Mouse (Mus musculus): ENCODE data around the gene Trank1.

Trank1 gene

DNA sequence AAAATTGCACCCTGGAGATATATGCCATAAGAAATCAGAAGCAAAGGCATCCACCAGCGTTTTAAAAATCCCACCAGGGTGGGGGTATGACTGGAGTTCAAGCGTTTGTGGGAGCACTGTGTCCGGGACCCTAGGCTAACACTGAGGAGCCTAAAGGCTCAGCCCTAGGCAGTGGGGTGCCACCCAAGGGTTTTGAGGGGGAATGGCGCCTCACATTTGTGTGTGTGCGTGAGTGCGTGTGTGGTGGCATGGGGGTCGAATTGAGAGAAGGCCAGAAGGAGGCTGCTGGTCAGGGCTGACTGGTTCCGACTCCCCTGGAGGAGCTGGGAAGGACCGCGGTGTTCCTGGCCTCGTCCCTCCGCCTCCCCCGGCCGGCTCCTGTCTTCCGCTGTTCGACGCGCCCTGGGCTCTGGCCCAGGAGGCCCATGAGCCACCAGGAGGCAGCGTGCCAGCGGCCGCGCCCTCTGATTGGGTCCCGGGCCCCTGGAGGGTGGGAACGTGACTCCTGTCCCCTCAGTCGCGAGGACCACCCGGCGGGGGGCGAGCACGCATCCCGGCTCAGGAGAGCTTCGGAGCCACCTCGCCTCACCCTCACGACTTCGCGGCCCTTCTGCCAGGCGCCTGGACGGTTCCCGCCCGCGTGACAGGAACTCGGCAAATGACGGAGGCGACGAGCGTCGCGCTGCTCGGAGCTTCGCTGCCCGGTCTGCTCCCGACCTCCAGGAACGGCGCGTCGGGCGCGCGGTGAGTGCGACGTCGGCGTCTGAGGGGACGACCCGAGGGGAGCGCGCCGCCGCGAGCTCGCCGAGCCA, at the start of gene Trank1:
TSS of gene Trank1 (plus strand) at position 709 of the 812 bp plus-strand sequence.
- in situ Hi-C loops (cut with MboI; ENCODE audit: low pct_unique_long_range_greater_than_20kb in 1 of 2, low sequenced_read_pairs in 2 of 2, unreplicated experiment in 1 of 2): no loop called here

DNA sequence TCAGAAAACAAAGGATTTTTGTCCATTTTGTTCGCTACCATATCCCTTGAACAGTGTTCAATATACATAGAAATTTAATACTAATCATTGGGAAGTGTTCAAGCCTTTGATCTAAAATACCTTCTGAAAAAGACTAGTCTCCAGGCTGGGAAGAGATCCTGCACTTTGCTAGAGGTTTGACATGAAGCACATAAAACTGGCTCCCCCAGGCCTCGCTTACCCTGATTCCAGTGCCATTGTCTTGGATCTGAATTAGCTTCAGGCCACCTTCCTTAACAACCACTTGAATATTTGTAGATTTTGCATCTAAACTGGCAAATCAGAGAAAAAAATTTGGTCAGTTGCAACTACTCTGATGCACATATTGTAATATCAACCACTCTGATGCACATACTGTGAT, 43.5 kb upstream of the Trank1 start:
- in situ Hi-C loops (cut with MboI; ENCODE audit: low pct_unique_long_range_greater_than_20kb in 1 of 2, low sequenced_read_pairs in 2 of 2, unreplicated experiment in 1 of 2): no loop called here

GRCm38 (mm10) chr9:111270606-111271005, 40.9 kb upstream of the Trank1 start:
- in situ Hi-C loops (cut with MboI; ENCODE audit: low pct_unique_long_range_greater_than_20kb in 1 of 2, low sequenced_read_pairs in 2 of 2, unreplicated experiment in 1 of 2): no loop called here

GRCm38 (mm10) chr9:111271056-111271433, 40.5 kb upstream of the Trank1 start:
- in situ Hi-C loops (cut with MboI; ENCODE audit: low pct_unique_long_range_greater_than_20kb in 1 of 2, low sequenced_read_pairs in 2 of 2, unreplicated experiment in 1 of 2): no loop called here

GRCm38 (mm10) chr9:111271434-111272160, 39.9 kb upstream of the Trank1 start, which contains the start of the genes Mlh1 and Epm2aip1:
Gene Mlh1 (minus strand): TSS chr9:111271791.
Gene Epm2aip1 (plus strand): TSS chr9:111271929.
- in situ Hi-C loops (cut with MboI; ENCODE audit: low pct_unique_long_range_greater_than_20kb in 1 of 2, low sequenced_read_pairs in 2 of 2, unreplicated experiment in 1 of 2): no loop called here

DNA sequence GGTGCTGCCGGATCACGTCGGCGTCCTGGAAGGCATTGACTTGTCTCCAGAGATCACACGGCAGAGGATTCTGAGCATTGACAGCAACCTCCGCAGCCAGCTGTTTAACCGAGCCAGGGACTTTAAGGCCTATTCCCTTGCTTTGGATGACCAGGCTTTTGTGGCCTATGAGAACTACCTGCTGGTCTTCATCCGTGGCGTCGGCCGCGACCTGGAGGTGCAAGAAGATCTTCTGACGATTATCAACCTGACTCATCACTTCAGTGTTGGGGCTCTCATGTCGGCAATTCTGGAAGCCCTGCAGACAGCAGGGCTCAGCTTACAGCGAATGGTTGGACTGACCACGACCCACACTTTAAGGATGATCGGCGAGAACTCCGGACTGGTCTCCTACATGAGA, 39.2 kb upstream of the Trank1 start:
- in situ Hi-C loops (cut with MboI; ENCODE audit: low pct_unique_long_range_greater_than_20kb in 1 of 2, low sequenced_read_pairs in 2 of 2, unreplicated experiment in 1 of 2): no loop called here

DNA sequence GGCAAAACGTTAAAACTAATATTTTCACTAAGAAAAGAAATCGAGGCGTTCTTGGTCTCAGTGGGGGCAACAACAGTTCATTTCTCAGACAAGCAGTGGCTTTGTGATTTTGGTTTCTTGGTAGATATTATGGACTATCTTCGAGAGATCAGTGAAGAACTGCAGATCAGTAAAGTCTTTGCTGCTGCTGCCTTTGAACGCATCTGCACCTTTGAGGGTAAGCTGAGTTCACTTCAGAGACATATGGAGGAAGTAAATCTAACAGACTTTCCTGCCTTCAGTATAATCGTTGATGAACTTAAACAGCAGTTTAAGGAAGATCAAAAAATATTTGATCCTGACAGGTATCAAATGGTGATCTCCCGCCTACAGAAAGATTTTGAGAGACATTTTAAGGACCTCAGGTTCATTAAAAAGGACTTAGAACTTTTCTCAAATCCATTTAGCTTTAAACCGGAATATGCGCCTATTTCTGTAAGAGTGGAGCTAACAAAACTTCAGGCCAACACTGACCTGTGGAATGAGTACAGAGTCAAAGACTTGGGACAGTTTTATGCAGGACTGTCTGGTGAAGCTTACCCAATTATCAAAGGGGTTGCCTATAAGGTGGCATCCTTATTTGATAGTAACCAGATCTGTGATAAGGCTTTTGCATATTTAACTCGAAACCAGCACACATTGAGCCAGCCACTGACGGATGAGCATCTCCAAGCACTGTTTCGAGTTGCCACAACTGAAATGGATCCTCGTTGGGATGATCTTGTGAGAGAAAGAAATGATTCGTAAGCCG, 38.3 kb upstream of the Trank1 start:
- in situ Hi-C loops (cut with MboI; ENCODE audit: low pct_unique_long_range_greater_than_20kb in 1 of 2, low sequenced_read_pairs in 2 of 2, unreplicated experiment in 1 of 2): no loop called here

GRCm38 (mm10) chr9:111273958-111274357, 37.6 kb upstream of the Trank1 start:
- in situ Hi-C loops (cut with MboI; ENCODE audit: low pct_unique_long_range_greater_than_20kb in 1 of 2, low sequenced_read_pairs in 2 of 2, unreplicated experiment in 1 of 2): no loop called here

GRCm38 (mm10) chr9:111275156-111275555, 36.4 kb upstream of the Trank1 start:
- in situ Hi-C loops (cut with MboI; ENCODE audit: low pct_unique_long_range_greater_than_20kb in 1 of 2, low sequenced_read_pairs in 2 of 2, unreplicated experiment in 1 of 2): no loop called here

DNA sequence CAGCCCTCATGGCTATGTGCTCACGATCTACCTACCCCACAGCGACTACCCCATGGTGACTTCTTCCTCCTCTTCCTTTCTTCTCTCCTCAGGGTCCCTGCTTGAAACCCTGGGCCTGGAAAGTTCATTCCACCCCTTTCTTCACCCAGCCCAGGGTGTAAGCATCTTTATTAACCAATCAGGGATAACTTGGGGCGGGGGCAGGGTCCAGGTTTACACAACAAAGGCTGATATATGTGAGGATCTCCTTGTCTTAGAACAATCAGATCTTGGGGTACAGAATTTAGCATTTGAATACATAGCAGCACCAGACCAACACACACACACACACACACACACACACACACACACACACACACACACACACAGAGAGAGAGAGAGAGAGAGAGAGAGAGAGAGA, 26.5 kb upstream of the Trank1 start:
- in situ Hi-C loops (cut with MboI; ENCODE audit: low pct_unique_long_range_greater_than_20kb in 1 of 2, low sequenced_read_pairs in 2 of 2, unreplicated experiment in 1 of 2): no loop called here

DNA sequence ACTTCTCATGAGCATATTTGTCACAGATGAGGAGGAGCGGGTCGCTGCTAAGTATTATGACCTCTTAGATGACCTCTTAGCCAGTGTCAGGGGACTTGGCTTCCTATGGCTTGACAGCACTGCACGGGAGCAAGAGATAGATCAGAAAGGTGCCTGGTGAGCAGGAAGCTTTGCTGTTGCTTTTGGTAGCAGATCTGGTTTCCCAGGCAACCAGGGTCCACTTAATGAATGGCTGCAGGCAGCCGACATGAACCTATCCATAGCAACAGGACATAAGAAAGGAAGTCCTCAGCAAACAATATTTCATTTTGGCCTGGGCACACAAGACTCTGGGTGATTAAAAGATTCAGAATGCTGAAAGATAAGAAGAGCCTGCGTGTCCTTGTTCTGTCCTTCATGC, 25.9 kb upstream of the Trank1 start:
- in situ Hi-C loops (cut with MboI; ENCODE audit: low pct_unique_long_range_greater_than_20kb in 1 of 2, low sequenced_read_pairs in 2 of 2, unreplicated experiment in 1 of 2): no loop called here

- in situ Hi-C loops (cut with MboI; ENCODE audit: low pct_unique_long_range_greater_than_20kb in 1 of 2, low sequenced_read_pairs in 2 of 2, unreplicated experiment in 1 of 2): no loop called here
Observed at GRCm38 (mm10) chr9:111286468-111286867, 25.1 kb upstream of the Trank1 start.

GRCm38 (mm10) chr9:111287956-111288355, 23.6 kb upstream of the Trank1 start:
- in situ Hi-C loops (cut with MboI; ENCODE audit: low pct_unique_long_range_greater_than_20kb in 1 of 2, low sequenced_read_pairs in 2 of 2, unreplicated experiment in 1 of 2): no loop called here

DNA sequence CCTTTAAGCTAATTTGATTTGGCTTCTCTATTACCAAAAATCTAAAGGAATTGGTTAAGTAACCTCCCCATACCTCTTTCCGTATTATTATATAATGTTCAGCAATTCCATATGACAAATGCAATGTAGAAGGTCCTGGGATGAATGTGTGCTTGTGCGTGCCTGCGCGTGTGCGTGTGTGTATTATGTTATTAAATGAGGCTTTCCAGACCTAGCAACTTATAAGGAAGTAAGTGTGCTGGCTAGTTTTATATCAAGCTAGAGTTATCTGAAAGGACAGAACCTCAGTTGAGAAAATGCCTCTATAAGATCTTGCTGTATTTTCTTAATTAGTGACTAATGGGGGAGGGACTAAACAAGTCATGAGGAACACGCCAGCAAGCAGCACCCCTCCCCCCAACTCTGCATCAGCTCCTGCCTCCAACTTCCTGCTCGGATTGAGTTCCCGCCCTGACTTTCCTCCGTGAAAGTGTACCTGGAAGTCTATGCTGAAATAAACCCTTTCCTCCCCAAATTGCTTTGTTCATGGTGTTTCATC, 22.2 kb upstream of the Trank1 start:
- in situ Hi-C loops (cut with MboI; ENCODE audit: low pct_unique_long_range_greater_than_20kb in 1 of 2, low sequenced_read_pairs in 2 of 2, unreplicated experiment in 1 of 2): no loop called here

DNA sequence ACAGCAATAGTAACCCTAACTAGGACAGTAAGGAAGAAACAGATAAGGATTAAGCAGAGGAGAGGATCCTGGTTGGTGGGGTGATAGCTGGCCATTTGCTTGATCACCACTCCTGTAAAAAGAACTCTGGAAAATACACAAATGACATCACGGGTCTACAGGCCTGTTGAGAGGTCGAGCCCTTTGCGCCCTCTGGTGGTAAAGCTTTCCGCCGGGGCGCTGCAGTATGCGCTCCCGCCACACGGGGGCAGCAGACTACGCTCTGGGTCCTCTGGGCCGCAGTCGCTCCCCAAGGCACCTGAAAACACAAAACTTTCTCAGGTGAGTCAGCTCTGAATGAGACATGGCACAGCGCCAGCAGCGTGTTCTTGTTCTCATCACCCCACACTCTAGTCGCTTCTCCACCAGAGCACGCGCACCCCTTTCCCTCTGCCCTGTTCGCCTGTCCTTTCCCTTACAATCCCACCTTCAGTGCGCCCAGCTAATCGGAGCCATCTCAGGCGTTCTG, 21.7 kb upstream of the Trank1 start:
- in situ Hi-C loops (cut with MboI; ENCODE audit: low pct_unique_long_range_greater_than_20kb in 1 of 2, low sequenced_read_pairs in 2 of 2, unreplicated experiment in 1 of 2): no loop called here

DNA sequence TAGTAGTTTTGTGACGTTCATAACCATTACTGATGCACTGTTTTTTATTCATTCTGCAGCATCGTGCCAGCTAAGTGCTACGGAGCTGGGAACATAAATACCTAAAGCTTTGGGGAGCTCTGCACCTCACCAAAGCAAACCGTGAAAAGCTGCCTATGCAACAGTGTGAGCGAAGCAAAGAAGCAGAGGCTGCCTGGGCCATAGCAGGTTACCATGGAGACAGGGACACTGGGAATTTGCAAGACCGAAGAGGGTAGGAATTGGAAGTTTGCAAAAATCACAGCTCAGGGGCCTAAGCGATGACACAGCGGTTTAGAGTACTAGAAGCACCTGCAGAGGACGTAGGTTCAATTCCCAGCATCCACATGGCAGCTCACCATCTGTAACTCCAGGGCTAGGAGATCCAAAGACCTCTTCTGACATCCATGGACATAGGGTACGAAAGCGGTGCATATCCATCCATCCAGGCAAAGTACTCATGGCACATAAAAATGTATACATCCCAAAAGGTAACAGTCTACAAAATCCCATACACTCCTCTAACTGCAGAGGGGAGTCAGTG, 20.9 kb upstream of the Trank1 start:
- in situ Hi-C loops (cut with MboI; ENCODE audit: low pct_unique_long_range_greater_than_20kb in 1 of 2, low sequenced_read_pairs in 2 of 2, unreplicated experiment in 1 of 2): no loop called here

- in situ Hi-C loops (cut with MboI; ENCODE audit: low pct_unique_long_range_greater_than_20kb in 1 of 2, low sequenced_read_pairs in 2 of 2, unreplicated experiment in 1 of 2): no loop called here
Observed at GRCm38 (mm10) chr9:111293234-111293633, 18.3 kb upstream of the Trank1 start.

DNA sequence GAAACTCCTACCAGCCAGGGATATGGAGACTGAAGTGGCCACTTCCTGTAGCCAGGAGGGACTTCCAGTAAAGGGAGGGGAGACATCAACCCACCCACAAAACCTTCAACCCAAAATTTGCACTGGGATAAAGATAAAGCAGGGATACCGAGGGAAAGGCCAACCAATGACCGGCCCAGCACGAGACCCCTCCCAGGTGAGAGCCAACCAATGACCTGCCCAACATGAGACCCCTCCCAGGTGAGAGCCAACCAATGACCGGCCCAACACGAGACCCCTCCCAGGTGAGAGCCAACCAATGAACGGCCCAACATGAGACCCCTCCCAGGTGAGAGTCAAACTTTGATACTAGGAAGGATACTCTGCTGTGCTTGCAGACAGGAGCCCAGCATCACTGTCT, 16.6 kb upstream of the Trank1 start:
- in situ Hi-C loops (cut with MboI; ENCODE audit: low pct_unique_long_range_greater_than_20kb in 1 of 2, low sequenced_read_pairs in 2 of 2, unreplicated experiment in 1 of 2): no loop called here
